Mouse (Mus musculus) brain, embryonic 14.5 days (tissue): ENCODE results near the gene Odf3l1.

Experiments
- CTCF ChIP-seq: fragments of 200-500 bp; IDR thresholded peaks from 2 replicates; pipeline ENCODE4 v1.5.1; 2012; ENCODE audit warnings: inconsistent platforms, mild to moderate bottlenecking, moderate library complexity, borderline replicate concordance; ENCODE audit not compliant: insufficient read depth, insufficient read length; ENCODE audit errors: extremely low read depth
- POLR2A ChIP-seq: fragments of 200-500 bp; IDR thresholded peaks from 2 replicates; pipeline ENCODE4 v1.6.1; 2012; ENCODE audit warnings: mild to moderate bottlenecking, inconsistent platforms, borderline replicate concordance; ENCODE audit not compliant: poor library complexity, insufficient read depth, insufficient read length, severe bottlenecking; ENCODE audit errors: extremely low read depth

- TF ChIP-seq CTCF (no peak), POLR2A (no peak)
Measured at GRCm38 (mm10) chr9:56810916-56811315, 53.6 kb downstream of the Odf3l1 start.
